Mouse (Mus musculus): ENCODE data around the gene Nme4. TPM values are rescaled to one million over a fixed set of nuclear protein-coding genes. Genes with fewer than 3 reads are reported as not detected.

Gene Nme4
- total and polyA plus RNA-seq, 2 experiments from 2014 or later: 26.5 to 60.6 TPM

DNA sequence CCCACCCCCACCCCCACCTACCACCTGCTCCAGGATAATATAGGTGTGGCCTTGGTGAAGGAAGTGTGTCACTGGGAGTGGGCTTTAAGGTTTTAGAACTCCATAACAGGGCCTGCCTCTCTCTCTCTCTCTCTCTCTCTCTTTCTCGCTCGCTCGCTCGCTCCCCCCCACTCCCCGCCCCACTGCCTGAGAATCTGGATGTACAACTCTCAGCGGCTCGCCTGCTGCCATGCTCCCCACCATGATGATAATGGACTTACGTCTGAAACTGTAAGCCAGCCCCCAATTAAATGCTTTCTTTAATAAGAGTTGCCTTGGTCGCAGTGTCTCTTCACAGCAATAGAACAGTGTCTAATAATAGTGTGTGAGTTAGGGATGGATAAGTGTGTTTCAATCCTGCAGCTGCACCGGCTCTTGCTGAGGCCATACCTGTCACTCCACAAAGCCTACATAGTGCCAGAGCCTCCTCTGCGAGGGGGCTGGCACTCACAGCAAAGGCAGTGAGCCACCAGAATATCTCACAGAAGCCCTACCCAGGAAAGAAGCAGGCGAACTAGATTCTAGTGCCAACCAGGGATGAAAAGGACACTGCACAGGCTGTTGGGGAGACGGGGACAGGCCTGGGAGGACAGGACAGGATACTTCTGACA lies 52.7 kb downstream of the Nme4 start:
- peak overlapping the region; percentile 95 for H3K27ac ChIP-seq (ENCODE audit: low read depth)
- WGBS: 37% methylated on average over 11 of the region's 13 CpGs
- TF ChIP-seq EP300 (IDR thresholded peaks at IDR 0.05; ENCODE audit: low read depth) (no peak), CTCF (IDR thresholded peaks at IDR 0.05; ENCODE audit: low read depth) (no peak)
- H3K9me3 ChIP-seq (replicated peaks; ENCODE audit: control insufficient read depth, low read length): no peaks in the 10 kb centered on the region
- H3K4me2 ChIP-seq (ENCODE audit: low read depth, low read length): peak overlapping the region; percentile 55
- DNase-seq (ENCODE audit: low spot score) (peak; percentile 23), ATAC-seq (ENCODE audit: insufficient read depth, low read depth) (peak; percentile 68)
- H3K4me1 ChIP-seq (ENCODE audit: control insufficient read depth, insufficient read depth): peaks cover 19% of the 10 kb centered on the region
- H3K27me3 ChIP-seq (ENCODE audit: control insufficient read depth, insufficient read depth, low read length): no peaks in the 10 kb centered on the region
- H3K36me3 ChIP-seq (replicated peaks; ENCODE audit: control insufficient read depth, insufficient read depth, low read length): no peaks in the 10 kb centered on the region
- H3K4me3 ChIP-seq (ENCODE audit: low read depth, low read length): peak overlapping the region; percentile 13; the same call in 1 of the 2 replicates
- H3K9ac ChIP-seq (replicated peaks; ENCODE audit: low read depth, low read length): peak overlapping the region; percentile 40; the same call in 1 of the 2 replicates

Other genes starting within 250 kb of the Nme4 start
- 19.3 and 36.7 TPM in 2 replicates for gene Wdr90, start 234.1 kb downstream of the Nme4 start, total RNA-seq (2014; rRNA removed; ENCODE audit: low replicate concordance)
- 3.1 and 4.2 TPM in 2 replicates for gene Wdr90, start 234.1 kb downstream of the Nme4 start, polyA plus RNA-seq (2015; fragmentation: Nextera tagmentation; extraction: Ambion mirVana)
- 202 and 225 TPM in 2 replicates for gene Mcrip2, start 226.8 kb downstream of the Nme4 start, total RNA-seq (2014; rRNA removed; ENCODE audit: low replicate concordance)
- gene Mcrip2, start 226.8 kb downstream of the Nme4 start, polyA plus RNA-seq (2015; fragmentation: Nextera tagmentation; extraction: Ambion mirVana): 346 and 357 TPM in 2 replicates
- gene Mettl26, start 220.5 kb downstream of the Nme4 start, total RNA-seq (2014; rRNA removed; ENCODE audit: low replicate concordance): 23.1 and 28.1 TPM in 2 replicates
- gene Mettl26, start 220.5 kb downstream of the Nme4 start, polyA plus RNA-seq (2015; fragmentation: Nextera tagmentation; extraction: Ambion mirVana): 27.8 and 28.0 TPM in 2 replicates
- not detected in 2 replicates for gene Wfikkn1, start 214.7 kb downstream of the Nme4 start, total RNA-seq (2014; rRNA removed; ENCODE audit: low replicate concordance)
- gene Wfikkn1, start 214.7 kb downstream of the Nme4 start, polyA plus RNA-seq (2015; fragmentation: Nextera tagmentation; extraction: Ambion mirVana): 0.07 and 0.11 TPM in 2 replicates
- gene Rab40c, start 175.9 kb downstream of the Nme4 start, total RNA-seq (2014; rRNA removed; ENCODE audit: low replicate concordance): 11.4 and 22.5 TPM in 2 replicates
- 10.3 and 10.4 TPM in 2 replicates for gene Rab40c, start 175.9 kb downstream of the Nme4 start, polyA plus RNA-seq (2015; fragmentation: Nextera tagmentation; extraction: Ambion mirVana)
- gene Pigq, start 150.7 kb downstream of the Nme4 start, total RNA-seq (2014; rRNA removed; ENCODE audit: low replicate concordance): 67.9 and 88.0 TPM in 2 replicates
- gene Pigq, start 150.7 kb downstream of the Nme4 start, polyA plus RNA-seq (2015; fragmentation: Nextera tagmentation; extraction: Ambion mirVana): 46.4 and 47.2 TPM in 2 replicates
- not detected in 2 replicates for gene Nhlrc4, start 150.6 kb downstream of the Nme4 start, total RNA-seq (2014; rRNA removed; ENCODE audit: low replicate concordance)
- gene Nhlrc4, start 150.6 kb downstream of the Nme4 start, polyA plus RNA-seq (2015; fragmentation: Nextera tagmentation; extraction: Ambion mirVana): 0.19 TPM in 1 of 2 replicates, not detected in the other
- gene A930017K11Rik, start 143.0 kb downstream of the Nme4 start, total RNA-seq (2014; rRNA removed; ENCODE audit: low replicate concordance): not detected in 2 replicates
- gene A930017K11Rik, start 143.0 kb downstream of the Nme4 start, polyA plus RNA-seq (2015; fragmentation: Nextera tagmentation; extraction: Ambion mirVana): not detected in 2 replicates
- 6.0 and 8.7 TPM in 2 replicates for gene Capn15, start 109.8 kb downstream of the Nme4 start, total RNA-seq (2014; rRNA removed; ENCODE audit: low replicate concordance)
- 7.0 and 7.4 TPM in 2 replicates for gene Capn15, start 109.8 kb downstream of the Nme4 start, polyA plus RNA-seq (2015; fragmentation: Nextera tagmentation; extraction: Ambion mirVana)
- gene Rab11fip3, start 26.0 kb downstream of the Nme4 start, total RNA-seq (2014; rRNA removed; ENCODE audit: low replicate concordance): 7.9 and 12.4 TPM in 2 replicates
- gene Rab11fip3, start 26.0 kb downstream of the Nme4 start, polyA plus RNA-seq (2015; fragmentation: Nextera tagmentation; extraction: Ambion mirVana): 6.1 and 8.7 TPM in 2 replicates
- 35.3 and 44.6 TPM in 2 replicates for gene Decr2, start 5.3 kb downstream of the Nme4 start, total RNA-seq (2014; rRNA removed; ENCODE audit: low replicate concordance)
- 35.3 and 36.6 TPM in 2 replicates for gene Decr2, start 5.3 kb downstream of the Nme4 start, polyA plus RNA-seq (2015; fragmentation: Nextera tagmentation; extraction: Ambion mirVana)
- 2.1 and 2.5 TPM in 2 replicates for gene Tmem8, start 17.7 kb upstream of the Nme4 start, total RNA-seq (2014; rRNA removed; ENCODE audit: low replicate concordance)
- 0.51 and 0.69 TPM in 2 replicates for gene Tmem8, start 17.7 kb upstream of the Nme4 start, polyA plus RNA-seq (2015; fragmentation: Nextera tagmentation; extraction: Ambion mirVana)
- gene Mrpl28, start 27.9 kb upstream of the Nme4 start, total RNA-seq (2014; rRNA removed; ENCODE audit: low replicate concordance): 213 and 275 TPM in 2 replicates
- gene Mrpl28, start 27.9 kb upstream of the Nme4 start, polyA plus RNA-seq (2015; fragmentation: Nextera tagmentation; extraction: Ambion mirVana): 222 and 226 TPM in 2 replicates
- 15.9 and 21.2 TPM in 2 replicates for gene Axin1, start 43.1 kb upstream of the Nme4 start, total RNA-seq (2014; rRNA removed; ENCODE audit: low replicate concordance)
- 3.3 and 4.2 TPM in 2 replicates for gene Axin1, start 43.1 kb upstream of the Nme4 start, polyA plus RNA-seq (2015; fragmentation: Nextera tagmentation; extraction: Ambion mirVana)
- 0.85 TPM in 1 of 2 replicates, not detected in the other for gene Pdia2, start 103.5 kb upstream of the Nme4 start, total RNA-seq (2014; rRNA removed; ENCODE audit: low replicate concordance)
- 0.10 TPM in 1 of 2 replicates, not detected in the other for gene Pdia2, start 103.5 kb upstream of the Nme4 start, polyA plus RNA-seq (2015; fragmentation: Nextera tagmentation; extraction: Ambion mirVana)
- 1.5 and 6.4 TPM in 2 replicates for gene Rgs11, start 107.3 kb upstream of the Nme4 start, total RNA-seq (2014; rRNA removed; ENCODE audit: low replicate concordance)
- gene Rgs11, start 107.3 kb upstream of the Nme4 start, polyA plus RNA-seq (2015; fragmentation: Nextera tagmentation; extraction: Ambion mirVana): 1.2 and 1.5 TPM in 2 replicates
- gene Arhgdig, start 112.2 kb upstream of the Nme4 start, total RNA-seq (2014; rRNA removed; ENCODE audit: low replicate concordance): 0.58 and 1.9 TPM in 2 replicates
- 1.4 TPM in 2 replicates for gene Arhgdig, start 112.2 kb upstream of the Nme4 start, polyA plus RNA-seq (2015; fragmentation: Nextera tagmentation; extraction: Ambion mirVana)
- gene Fam234a, start 148.6 kb upstream of the Nme4 start, total RNA-seq (2014; rRNA removed; ENCODE audit: low replicate concordance): 53.1 and 55.6 TPM in 2 replicates
- gene Fam234a, start 148.6 kb upstream of the Nme4 start, polyA plus RNA-seq (2015; fragmentation: Nextera tagmentation; extraction: Ambion mirVana): 50.8 and 55.7 TPM in 2 replicates
- gene Luc7l, start 157.3 kb upstream of the Nme4 start, total RNA-seq (2014; rRNA removed; ENCODE audit: low replicate concordance): 36.7 and 41.5 TPM in 2 replicates
- 34.4 and 36.1 TPM in 2 replicates for gene Luc7l, start 157.3 kb upstream of the Nme4 start, polyA plus RNA-seq (2015; fragmentation: Nextera tagmentation; extraction: Ambion mirVana)